Mouse (Mus musculus): ENCODE results near the gene Nup98. TPM values are rescaled to one million over a fixed set of nuclear protein-coding genes. Genes with fewer than 3 reads are reported as not detected.
A peak's percentile ranks its signal among the peaks of the same experiment; 100 is the strongest.

Nup98 gene
- polyA plus RNA-seq, 1 experiment from 2014 or later: 31.8 TPM

- H3K9ac ChIP-seq: no peak within 1 kb of the TSS
- H3K4me1 ChIP-seq: no peaks in the 10 kb centered on the region
- no peaks in the 10 kb centered on the region for H3K9me3 ChIP-seq (replicated peaks)
- H3K27me3 ChIP-seq: no peaks in the 10 kb centered on the region
- no peak within 1 kb of the TSS for H3K4me2 ChIP-seq (replicated peaks)
- no peak within 1 kb of the TSS for H3K4me3 ChIP-seq (replicated peaks)
- no peak for ATAC-seq (ENCODE audit: insufficient number of reproducible peaks, low FRiP score, low TSS enrichment, low read depth)
- no peak within 1 kb of the TSS for H3K27ac ChIP-seq (replicated peaks)
- 37% methylated on average over 7 of the region's 7 CpGs for WGBS
- H3K36me3 ChIP-seq: peaks cover 37% of the 10 kb centered on the region
These were observed 93.2 kb downstream of the Nup98 start, which contains the start of gene Chrna10 for GRCm38 (mm10) chr7:102116579-102117331. TSS of gene Chrna10 (minus strand) at chr7:102116828.

DNA sequence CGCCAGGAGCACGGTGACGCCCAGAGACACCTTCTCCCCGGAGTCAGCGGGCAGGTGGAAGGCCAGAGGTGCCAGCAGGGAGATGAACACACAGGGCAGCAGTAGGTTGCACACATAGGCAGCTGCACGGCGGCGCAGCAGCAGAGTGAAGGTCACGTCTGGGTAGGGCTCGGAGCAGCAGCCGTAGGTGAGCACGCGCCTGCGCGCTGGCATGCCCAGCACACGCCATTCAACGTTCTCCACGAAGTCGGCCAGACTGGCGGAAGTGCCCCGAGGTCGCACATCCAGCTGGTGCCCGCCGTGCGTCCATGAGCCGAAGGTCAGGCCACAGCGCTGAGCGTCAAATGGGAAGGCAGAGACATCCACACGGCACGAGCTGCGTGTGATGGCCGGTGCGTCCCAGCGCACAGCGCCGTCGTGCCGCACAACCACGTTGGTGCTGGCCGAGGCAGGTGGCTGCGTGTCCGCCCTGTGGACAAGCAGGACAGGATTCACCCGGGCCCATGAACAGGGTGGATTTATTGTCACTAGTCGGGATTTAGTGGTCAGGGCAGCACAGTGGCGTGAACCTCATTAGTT lies 96.7 kb downstream of the Nup98 start:
- peaks cover 3% of the 10 kb centered on the region; the same call in 1 of the 2 replicates for H3K36me3 ChIP-seq
- H3K9ac ChIP-seq: no peak overlapping the region
- H3K4me1 ChIP-seq: no peaks in the 10 kb centered on the region
- 82% methylated on average over 45 of the region's 45 CpGs for WGBS
- no peaks in the 10 kb centered on the region for H3K27me3 ChIP-seq
- ATAC-seq (ENCODE audit: insufficient number of reproducible peaks, low FRiP score, low TSS enrichment, low read depth): no peak
- no peaks in the 10 kb centered on the region for H3K9me3 ChIP-seq (replicated peaks)
- H3K4me2 ChIP-seq (replicated peaks): no peak overlapping the region
- H3K4me3 ChIP-seq (replicated peaks): no peak overlapping the region
- H3K27ac ChIP-seq (replicated peaks): no peak overlapping the region

DNA sequence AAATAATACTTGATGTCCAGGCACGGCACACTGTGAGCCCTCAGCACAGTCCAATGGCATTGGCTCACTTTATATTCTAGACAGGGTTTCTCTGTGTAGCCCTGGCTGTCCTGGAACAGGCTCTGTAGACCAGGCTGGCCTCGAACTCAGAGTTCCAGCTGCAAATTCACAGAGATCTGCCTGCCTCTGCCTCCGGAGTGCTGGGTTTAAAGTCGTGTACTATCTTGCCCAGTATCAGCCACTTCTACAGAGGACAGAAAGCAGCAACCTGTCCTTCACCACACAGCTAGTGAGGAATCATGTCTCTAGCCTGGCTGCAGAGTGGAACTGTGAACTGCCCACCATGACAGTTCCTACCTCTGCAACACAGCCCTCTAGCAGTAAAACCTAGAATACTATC lies 100.2 kb downstream of the Nup98 start:
- Histone ChIP-seq H3K4me3 (replicated peaks) (no peak overlapping the region), H3K9ac (no peak overlapping the region), H3K9me3 (replicated peaks) (no peaks in the 10 kb centered on the region), H3K27me3 (no peaks in the 10 kb centered on the region), H3K27ac (replicated peaks) (no peak overlapping the region), H3K4me1 (peaks cover 8% of the 10 kb centered on the region), H3K4me2 (replicated peaks) (no peak overlapping the region), H3K36me3 (no peaks in the 10 kb centered on the region)
- no peak for ATAC-seq (ENCODE audit: insufficient number of reproducible peaks, low FRiP score, low TSS enrichment, low read depth)
- WGBS: 87% methylated on average over 4 of the region's 4 CpGs

GRCm38 (mm10) chr7:102109171-102109570 lies 100.8 kb downstream of the Nup98 start, which contains the start of gene Art5:
TSS of gene Art5 (minus strand) at chr7:102109489.
- no peak within 1 kb of the TSS for H3K9ac ChIP-seq
- H3K4me1 ChIP-seq: peaks cover 8% of the 10 kb centered on the region
- no peak within 1 kb of the TSS for H3K27ac ChIP-seq (replicated peaks)
- 73% methylated on average over 7 of the region's 7 CpGs for WGBS
- H3K4me2 ChIP-seq (replicated peaks): no peak within 1 kb of the TSS
- H3K36me3 ChIP-seq: no peaks in the 10 kb centered on the region
- ATAC-seq (ENCODE audit: insufficient number of reproducible peaks, low FRiP score, low TSS enrichment, low read depth): no peak
- no peaks in the 10 kb centered on the region for H3K9me3 ChIP-seq (replicated peaks)
- no peak within 1 kb of the TSS for H3K4me3 ChIP-seq (replicated peaks)
- no peaks in the 10 kb centered on the region for H3K27me3 ChIP-seq

GRCm38 (mm10) chr7:102108206-102108605 lies 101.8 kb downstream of the Nup98 start:
- Histone ChIP-seq H3K36me3 (no peaks in the 10 kb centered on the region), H3K4me2 (replicated peaks) (no peak overlapping the region), H3K4me1 (peaks cover 8% of the 10 kb centered on the region), H3K4me3 (replicated peaks) (no peak overlapping the region), H3K27me3 (no peaks in the 10 kb centered on the region), H3K9ac (no peak overlapping the region), H3K27ac (replicated peaks) (no peak overlapping the region), H3K9me3 (replicated peaks) (no peaks in the 10 kb centered on the region)
- no peak for ATAC-seq (ENCODE audit: insufficient number of reproducible peaks, low FRiP score, low TSS enrichment, low read depth)
- 88% methylated on average over 1 of the region's 1 CpGs for WGBS

- Histone ChIP-seq H3K4me2 (replicated peaks) (peak overlapping the region; percentile 47), H3K4me3 (replicated peaks) (peak overlapping the region; percentile 26), H3K27me3 (no peaks in the 10 kb centered on the region), H3K9ac (peak overlapping the region; percentile 19; the same call in 1 of the 2 replicates), H3K27ac (replicated peaks) (no peak overlapping the region), H3K4me1 (peaks cover 8% of the 10 kb centered on the region), H3K9me3 (replicated peaks) (no peaks in the 10 kb centered on the region), H3K36me3 (no peaks in the 10 kb centered on the region)
- 16% methylated on average over 23 of the region's 23 CpGs for WGBS
- no peak for ATAC-seq (ENCODE audit: insufficient number of reproducible peaks, low FRiP score, low TSS enrichment, low read depth)
These were observed 103.3 kb downstream of the Nup98 start for GRCm38 (mm10) chr7:102106700-102107141.

DNA sequence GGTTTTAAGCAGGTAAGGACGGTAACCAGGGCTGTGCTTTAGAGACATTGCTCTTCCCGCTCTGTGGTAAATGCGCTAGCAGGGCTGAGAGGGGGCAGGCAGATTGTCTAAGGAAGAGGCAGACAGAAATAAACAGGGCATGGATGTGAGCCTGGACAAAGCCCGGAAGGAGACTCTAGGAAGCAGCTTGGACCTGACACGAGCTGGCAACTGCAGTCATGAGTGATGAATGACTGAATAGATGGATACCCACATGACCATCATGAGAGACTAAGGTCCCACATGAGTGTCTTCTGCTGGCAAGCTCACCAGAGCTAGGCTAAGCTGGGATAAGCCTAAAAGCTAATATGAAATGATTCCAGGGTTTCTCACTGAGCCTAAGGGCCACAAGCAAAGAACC lies 105.8 kb downstream of the Nup98 start:
- no peaks in the 10 kb centered on the region for H3K9me3 ChIP-seq (replicated peaks)
- H3K27ac ChIP-seq (replicated peaks): no peak overlapping the region
- H3K4me3 ChIP-seq (replicated peaks): no peak overlapping the region
- no peak overlapping the region for H3K4me2 ChIP-seq (replicated peaks)
- no peak overlapping the region for H3K9ac ChIP-seq
- H3K27me3 ChIP-seq: no peaks in the 10 kb centered on the region
- peaks cover 21% of the 10 kb centered on the region for H3K4me1 ChIP-seq
- no peaks in the 10 kb centered on the region for H3K36me3 ChIP-seq
- no peak for ATAC-seq (ENCODE audit: insufficient number of reproducible peaks, low FRiP score, low TSS enrichment, low read depth)
- WGBS: 72% methylated on average over 5 of the region's 5 CpGs

GRCm38 (mm10) chr7:102103555-102103954 lies 106.4 kb downstream of the Nup98 start:
- no peaks in the 10 kb centered on the region for H3K27me3 ChIP-seq
- no peak for ATAC-seq (ENCODE audit: insufficient number of reproducible peaks, low FRiP score, low TSS enrichment, low read depth)
- no peak overlapping the region for H3K4me3 ChIP-seq (replicated peaks)
- H3K9ac ChIP-seq: no peak overlapping the region
- WGBS: 85% methylated on average over 2 of the region's 2 CpGs
- no peaks in the 10 kb centered on the region for H3K9me3 ChIP-seq (replicated peaks)
- no peak overlapping the region for H3K27ac ChIP-seq (replicated peaks)
- peaks cover 23% of the 10 kb centered on the region for H3K4me1 ChIP-seq
- H3K4me2 ChIP-seq (replicated peaks): no peak overlapping the region
- H3K36me3 ChIP-seq: no peaks in the 10 kb centered on the region

DNA sequence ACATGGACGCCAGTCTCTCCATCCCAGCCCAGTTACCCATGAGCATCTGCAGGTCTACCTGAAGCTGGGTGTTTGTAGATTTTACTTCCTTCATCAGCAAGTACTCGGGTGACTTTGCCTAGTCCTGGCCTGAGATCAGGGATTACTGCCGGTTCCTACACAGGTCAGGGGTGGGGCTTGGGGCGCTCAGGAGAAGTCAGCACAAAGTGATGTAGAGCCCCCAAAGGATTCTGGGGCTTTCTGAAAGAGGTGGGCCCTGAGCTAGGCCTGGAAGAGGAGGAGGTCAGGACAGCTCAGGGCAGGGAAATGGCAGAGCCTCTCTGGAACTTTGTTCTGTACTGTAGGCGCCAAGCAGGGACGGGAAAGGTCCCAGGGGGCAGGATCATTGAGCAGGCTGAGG lies 107.3 kb downstream of the Nup98 start:
- WGBS: 45% methylated on average over 6 of the region's 6 CpGs
- Histone ChIP-seq H3K27me3 (no peaks in the 10 kb centered on the region), H3K4me1 (peaks cover 23% of the 10 kb centered on the region), H3K36me3 (no peaks in the 10 kb centered on the region), H3K27ac (replicated peaks) (no peak overlapping the region), H3K9me3 (replicated peaks) (no peaks in the 10 kb centered on the region), H3K9ac (no peak overlapping the region), H3K4me3 (replicated peaks) (no peak overlapping the region), H3K4me2 (replicated peaks) (no peak overlapping the region)
- no peak for ATAC-seq (ENCODE audit: insufficient number of reproducible peaks, low FRiP score, low TSS enrichment, low read depth)

DNA sequence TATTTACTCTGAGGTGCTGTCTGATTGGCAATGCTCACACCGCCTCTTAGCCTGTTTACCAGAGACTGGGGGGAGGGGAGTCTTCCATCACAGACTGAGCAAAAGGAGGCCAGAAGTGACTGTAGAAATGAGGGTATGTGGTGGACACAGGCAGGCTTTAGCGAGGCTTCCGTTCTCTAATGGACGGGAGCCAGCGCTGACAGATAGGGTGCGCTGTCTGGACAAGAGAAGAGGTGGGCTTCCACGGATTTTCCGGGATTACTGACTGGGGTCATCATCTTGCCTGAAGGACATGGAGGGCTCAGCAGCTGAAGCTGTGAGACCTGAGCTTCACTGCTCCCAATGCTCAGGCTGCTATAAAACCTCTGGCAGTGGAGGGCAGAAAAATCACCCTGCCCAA lies 107.7 kb downstream of the Nup98 start:
- Histone ChIP-seq H3K27ac (replicated peaks) (no peak overlapping the region), H3K27me3 (no peaks in the 10 kb centered on the region)
- 43% methylated on average over 8 of the region's 8 CpGs for WGBS

DNA sequence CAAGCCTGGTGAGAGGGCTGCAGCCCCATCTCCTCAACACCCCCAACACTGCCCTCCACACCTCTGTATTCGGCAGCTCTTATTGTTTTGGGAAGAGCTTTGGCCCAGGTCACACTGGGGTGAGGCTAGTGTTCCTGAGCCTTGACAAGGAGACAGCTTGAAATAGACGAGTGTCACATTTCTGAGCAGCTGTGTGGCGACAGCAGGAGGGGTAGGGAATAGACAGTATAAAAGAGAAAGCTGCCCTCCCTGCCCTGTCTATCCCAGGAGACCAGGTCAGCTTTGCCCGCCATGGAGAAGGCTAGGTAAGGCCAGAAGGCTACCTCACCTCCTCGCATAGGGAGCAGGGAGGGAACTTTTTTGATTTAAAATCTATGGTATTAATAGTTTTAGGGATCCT lies 108.5 kb downstream of the Nup98 start, which contains the start of gene Art1:
Art1 (plus strand) TSS at position 257 of the 400 bp plus-strand sequence.
- no peak within 1 kb of the TSS for H3K27ac ChIP-seq (replicated peaks)
- no peak within 1 kb of the TSS for H3K9ac ChIP-seq
- peaks cover 15% of the 10 kb centered on the region; the same call in 1 of the 2 replicates for H3K4me1 ChIP-seq
- H3K36me3 ChIP-seq: no peaks in the 10 kb centered on the region
- H3K4me3 ChIP-seq (replicated peaks): no peak within 1 kb of the TSS
- 46% methylated on average over 5 of the region's 5 CpGs for WGBS
- no peak for ATAC-seq (ENCODE audit: insufficient number of reproducible peaks, low FRiP score, low TSS enrichment, low read depth)
- no peak within 1 kb of the TSS; the same call in 1 of the 2 replicates for H3K4me2 ChIP-seq (replicated peaks)
- H3K9me3 ChIP-seq (replicated peaks): no peaks in the 10 kb centered on the region
- H3K27me3 ChIP-seq: no peaks in the 10 kb centered on the region

More for the DNA sequence above, 107.7 kb downstream of the Nup98 start:
- ATAC-seq (ENCODE audit: insufficient number of reproducible peaks, low FRiP score, low TSS enrichment, low read depth): no peak
- Histone ChIP-seq H3K4me2 (replicated peaks) (no peak overlapping the region), H3K36me3 (no peaks in the 10 kb centered on the region), H3K4me3 (replicated peaks) (no peak overlapping the region), H3K4me1 (peaks cover 23% of the 10 kb centered on the region), H3K9ac (no peak overlapping the region), H3K9me3 (replicated peaks) (no peaks in the 10 kb centered on the region)
